Mouse (Mus musculus) small intestine, adult 2 months (tissue): ENCODE measurements around the gene Prkag2. TPM values are rescaled to one million over a fixed set of nuclear protein-coding genes. Genes with fewer than 3 reads are reported as not detected.
"Not testable (repeated sequence)": the region's sequence is repeated elsewhere in the genome, so short reads cannot be mapped to it uniquely, and the experiment has no call there.

Experiments used
- H3K27ac ChIP-seq: fragments of 200-500 bp; 2 replicates; pipeline ENCODE4 v1.5.1; 2012; ENCODE audit warnings: low read depth, low read length, control low read depth, inconsistent platforms; ENCODE audit not compliant: insufficient read depth
- H3K27me3 ChIP-seq: fragments of 200-500 bp; 2 replicates; pipeline ENCODE4 v1.6.1; 2012; ENCODE audit warnings: mild to moderate bottlenecking, moderate library complexity, low read length, inconsistent platforms; ENCODE audit not compliant: control insufficient read depth, insufficient read depth
- H3K36me3 ChIP-seq: fragments of 200-500 bp; 2 replicates; pipeline ENCODE4 v1.6.1; 2012; ENCODE audit warnings: mild to moderate bottlenecking, low read length, control low read depth, inconsistent platforms; ENCODE audit not compliant: control insufficient read depth, insufficient read depth
- H3K4me1 ChIP-seq: fragments of 200-500 bp; 2 replicates; pipeline ENCODE4 v1.6.1; 2012; ENCODE audit warnings: low read length, inconsistent platforms, mixed read lengths; ENCODE audit not compliant: control insufficient read depth, insufficient read depth, insufficient read length
- H3K4me3 ChIP-seq: fragments of 200-500 bp; 2 replicates; pipeline ENCODE4 v1.5.1; 2012; ENCODE audit warnings: low read depth, mild to moderate bottlenecking, control low read depth, inconsistent platforms, low read length, moderate library complexity
- CTCF ChIP-seq: fragments of 200-500 bp; IDR thresholded peaks from 2 replicates; pipeline ENCODE4 v1.5.1; 2012; ENCODE audit warnings: low read depth, mild to moderate bottlenecking, control low read depth, inconsistent platforms, low read length, moderate library complexity, mixed read lengths; ENCODE audit not compliant: insufficient replicate concordance, insufficient read length; ENCODE audit errors: extremely low read depth
- POLR2A ChIP-seq: fragments of 200-500 bp; IDR thresholded peaks from 2 replicates; pipeline ENCODE4 v1.6.1; 2012; ENCODE audit warnings: low read depth, mild to moderate bottlenecking, control low read depth, inconsistent platforms, low read length, moderate library complexity
- WGBS: fragments of 180-500 bp; shearing (Covaris S2); methylation state at CpG from one replicate; pipeline ENCODE4 v1.1.7; 2018; 5-methylcytosine and 5-hydroxymethylcytosine counted together
- polyA plus RNA-seq: library from polyadenylated mRNA; depleted of rRNA; stranded (reverse); fragments of >200 nt; gene quantifications from 2 replicates; pipeline ENCODE4 v1.2.3, GENCODE M21; 2012

Prkag2 gene
- polyA plus RNA-seq, 1 experiment, result 13.8 TPM

DNA sequence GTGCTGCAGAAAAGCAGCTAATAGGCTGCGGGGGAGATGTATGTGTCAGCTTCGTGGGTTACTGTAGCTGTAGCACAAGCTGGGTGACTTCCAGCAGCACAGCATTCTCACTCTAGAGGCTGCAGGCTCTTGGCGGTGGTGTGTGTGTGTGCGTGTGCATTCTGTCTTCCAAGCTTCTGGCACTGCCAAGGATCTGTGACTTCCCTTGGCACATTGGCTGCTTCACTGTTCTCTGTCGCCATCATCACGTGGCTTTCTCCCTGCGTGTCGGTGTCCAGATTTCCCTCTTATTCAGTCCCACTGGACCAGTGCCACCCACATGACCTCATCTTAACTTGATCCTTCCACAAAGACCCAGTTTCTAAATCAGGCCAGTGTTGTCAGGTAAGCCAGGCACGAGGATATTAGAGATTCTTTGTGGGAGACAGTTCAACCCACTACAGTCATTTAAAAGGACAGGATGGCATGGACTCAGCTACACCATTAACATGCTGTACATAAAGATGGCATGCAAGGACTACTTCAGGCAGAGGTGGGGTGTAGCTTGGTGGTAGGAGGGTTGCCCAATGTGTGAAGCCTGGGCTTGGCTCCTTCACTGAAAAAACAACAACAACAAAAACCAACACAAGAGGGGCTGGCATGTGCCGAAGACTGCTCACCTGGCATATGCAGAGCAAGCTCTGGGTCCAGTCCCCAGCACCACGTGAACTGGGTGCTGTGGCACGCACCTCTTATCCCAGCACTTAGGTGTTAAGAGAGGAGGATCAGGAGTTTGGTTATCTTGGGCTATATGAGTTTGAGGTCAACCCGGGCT lies 239.6 kb downstream of the Prkag2 start:
- Histone ChIP-seq H3K4me3 (no peak overlapping the region), H3K27me3 (no peaks in the 10 kb centered on the region), H3K4me1 (no peaks in the 10 kb centered on the region), H3K36me3 (peaks cover 26% of the 10 kb centered on the region), H3K27ac (no peak overlapping the region)
- TF ChIP-seq CTCF (no peak), POLR2A (no peak)
- WGBS, result 79% methylated on average over 13 of the region's 13 CpGs

DNA sequence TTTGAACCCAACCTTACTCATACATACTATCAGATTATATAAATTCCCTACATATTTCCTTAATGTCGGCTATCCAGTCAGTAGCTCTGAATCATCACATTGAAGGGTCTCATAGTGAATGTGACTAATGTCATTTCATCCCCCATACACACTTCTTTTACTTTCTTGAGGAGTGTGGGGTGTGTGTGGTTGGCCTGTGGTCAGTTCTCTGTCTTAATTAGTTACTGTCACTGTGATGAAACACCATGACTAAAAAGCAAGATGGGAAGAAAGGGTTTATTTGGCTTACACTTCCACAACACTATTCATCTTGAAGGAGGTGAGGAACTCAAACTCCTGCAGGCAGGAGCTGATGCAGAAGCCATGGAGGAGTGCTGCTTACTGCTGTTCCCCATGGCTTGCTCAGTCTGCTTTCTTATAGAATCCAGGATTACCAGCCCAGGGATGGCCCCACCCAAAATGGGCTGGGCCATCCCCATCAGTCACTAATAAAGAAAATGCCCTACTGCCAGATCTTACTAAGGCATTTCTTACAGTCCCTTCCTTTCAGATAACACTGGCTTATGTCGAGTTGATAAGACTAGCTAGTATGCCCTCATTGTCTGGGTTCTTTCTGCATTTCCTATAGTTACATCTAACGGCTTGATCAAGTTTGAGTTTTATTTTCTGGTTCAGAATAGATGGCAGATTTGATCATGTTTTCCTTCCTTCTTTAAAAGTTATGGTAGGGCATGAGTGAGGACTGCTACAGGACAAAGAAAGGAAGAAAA lies 240.5 kb downstream of the Prkag2 start:
- H3K27ac ChIP-seq, result no peak overlapping the region
- H3K36me3 ChIP-seq, result peaks cover 23% of the 10 kb centered on the region
- WGBS, result 44% methylated on average over 3 of the region's 3 CpGs
- H3K4me1 ChIP-seq, result no peaks in the 10 kb centered on the region
- no peak overlapping the region for H3K4me3 ChIP-seq
- no peak for TF ChIP-seq CTCF
- no peak for TF ChIP-seq POLR2A
- no peaks in the 10 kb centered on the region for H3K27me3 ChIP-seq

DNA sequence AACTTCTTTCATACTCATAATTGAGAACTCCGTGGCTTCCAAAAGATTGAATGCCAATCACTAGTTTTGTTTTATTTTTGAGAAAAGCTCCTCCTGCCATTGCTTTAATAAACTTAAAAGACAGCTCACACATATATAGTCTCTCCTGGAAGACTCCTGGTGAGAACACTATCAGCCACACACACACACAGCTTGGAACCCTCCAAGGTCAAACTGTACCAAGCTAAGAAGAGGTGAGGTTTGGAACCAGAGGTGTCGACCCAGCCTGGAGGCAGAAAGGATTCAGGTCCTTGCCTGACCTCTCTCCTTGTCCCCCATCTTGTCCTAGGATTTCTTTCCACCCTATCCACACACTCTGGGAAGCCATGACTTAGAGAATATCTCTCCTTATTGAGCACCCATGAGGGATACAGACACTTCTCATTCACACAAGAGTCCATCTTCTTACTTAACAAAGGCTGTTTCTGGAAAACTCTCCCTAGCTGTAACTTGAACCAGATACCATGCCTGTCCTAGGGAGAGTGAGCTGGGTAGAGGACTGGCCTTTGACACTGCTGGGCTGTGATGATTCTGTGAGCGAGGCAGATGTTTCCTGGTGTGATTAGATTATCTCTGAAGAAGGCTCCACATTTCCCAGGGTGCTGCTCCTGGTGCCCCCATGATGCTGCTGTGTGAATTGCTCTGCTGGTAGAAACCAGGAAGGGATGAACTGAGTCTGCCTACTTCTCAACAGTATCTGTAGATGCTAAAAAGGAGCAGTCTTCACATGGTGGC lies 245.4 kb downstream of the Prkag2 start:
- Histone ChIP-seq H3K4me1 (no peaks in the 10 kb centered on the region), H3K27ac (no peak overlapping the region), H3K36me3 (no peaks in the 10 kb centered on the region), H3K27me3 (no peaks in the 10 kb centered on the region), H3K4me3 (no peak overlapping the region)
- no peak for TF ChIP-seq CTCF
- TF ChIP-seq POLR2A, result no peak
- 63% methylated on average over 3 of the region's 3 CpGs for WGBS

DNA sequence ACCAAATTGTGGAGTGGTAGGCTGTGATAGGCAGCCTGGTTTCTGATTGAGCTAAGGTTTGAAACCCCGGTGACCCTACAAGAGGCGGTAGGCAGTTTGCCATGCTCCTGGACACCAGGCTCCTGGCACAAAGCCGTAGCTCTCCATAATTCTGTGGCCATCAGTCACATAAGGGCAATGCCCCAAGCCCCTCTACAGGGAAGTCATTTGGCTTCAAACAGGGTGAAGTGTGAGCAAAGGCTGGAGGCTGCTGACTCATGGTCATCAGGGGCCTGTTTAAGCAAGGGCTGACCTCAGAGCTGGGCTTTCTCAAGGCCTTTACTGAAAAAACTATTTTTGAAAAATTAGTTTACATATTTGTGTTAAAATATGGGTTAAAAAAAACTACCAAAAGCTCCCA lies 246.2 kb downstream of the Prkag2 start:
- TF ChIP-seq CTCF, result no peak
- no peak for TF ChIP-seq POLR2A
- Histone ChIP-seq H3K36me3 (no peaks in the 10 kb centered on the region), H3K4me3 (no peak overlapping the region), H3K27ac (no peak overlapping the region), H3K4me1 (no peaks in the 10 kb centered on the region), H3K27me3 (no peaks in the 10 kb centered on the region)
- WGBS, result 90% methylated on average over 3 of the region's 3 CpGs

DNA sequence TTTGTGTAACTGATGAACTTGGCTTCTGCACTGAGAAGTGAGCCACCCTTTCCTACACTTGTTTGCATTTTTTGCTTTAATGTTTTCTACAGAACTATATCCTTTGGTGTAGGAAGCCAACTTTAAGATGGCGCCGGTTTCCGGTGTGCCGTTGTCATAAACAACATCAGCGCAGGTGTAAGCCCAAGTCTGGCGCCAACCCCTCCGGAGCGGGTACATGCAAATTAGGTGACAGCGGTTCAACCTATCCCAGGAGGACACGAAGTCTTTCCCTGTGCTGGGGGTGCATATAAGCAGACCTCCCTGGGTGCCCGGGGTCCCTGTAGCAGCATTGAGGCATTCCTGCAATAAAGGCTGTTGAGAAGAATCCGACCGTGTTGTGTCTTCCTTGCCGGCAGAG lies 252.2 kb downstream of the Prkag2 start:
- H3K27me3 ChIP-seq, H3K27ac ChIP-seq, H3K36me3 ChIP-seq, H3K4me3 ChIP-seq, H3K4me1 ChIP-seq: not testable (repeated sequence)
- WGBS, result 90% methylated on average over 14 of the region's 14 CpGs

GRCm38 (mm10) chr5:24843841-24844240 lies 256.6 kb downstream of the Prkag2 start:
- WGBS, result 88% methylated on average over 5 of the region's 5 CpGs
- H3K27ac ChIP-seq, result no peak overlapping the region
- TF ChIP-seq POLR2A (no peak), CTCF (no peak)
- no peaks in the 10 kb centered on the region for H3K36me3 ChIP-seq
- peaks cover 10% of the 10 kb centered on the region for H3K4me1 ChIP-seq
- no peaks in the 10 kb centered on the region for H3K27me3 ChIP-seq
- H3K4me3 ChIP-seq, result no peak overlapping the region

GRCm38 (mm10) chr5:24843103-24843475 lies 257.4 kb downstream of the Prkag2 start:
- Histone ChIP-seq H3K27me3 (no peaks in the 10 kb centered on the region), H3K4me1 (peaks cover 10% of the 10 kb centered on the region), H3K36me3 (no peaks in the 10 kb centered on the region), H3K4me3 (peak overlapping the region; percentile 99), H3K27ac (peak overlapping the region; percentile 74)
- no peak for TF ChIP-seq CTCF
- TF ChIP-seq POLR2A, result no peak
- WGBS, result under 1% methylated on average over 21 of the region's 21 CpGs
